Mouse (Mus musculus) stomach, embryonic 14.5 days (tissue): ENCODE measurements around the gene Rpl36-ps4. TPM values are rescaled to one million over a fixed set of nuclear protein-coding genes. Genes with fewer than 3 reads are reported as not detected.
"Not testable (repeated sequence)": the region's sequence is repeated elsewhere in the genome, so short reads cannot be mapped to it uniquely, and the experiment has no call there.

ENCODE experiments used
- ATAC-seq: fragments of 200-750 bp; cut with Nextera tagmentation; 2 replicates; pipeline ENCODE4 v1.8.0; 2017; ENCODE audit warnings: low read depth, moderate TSS enrichment; ENCODE audit not compliant: insufficient number of reproducible peaks, insufficient read depth, low FRiP score
- H3K27ac ChIP-seq: fragments of 300-500 bp; sonication (generic); 2 replicates; pipeline ENCODE4 v1.5.1; 2014; ENCODE audit warnings: mild to moderate bottlenecking, low read length, moderate library complexity, mixed read lengths
- H3K27me3 ChIP-seq: fragments of 300-500 bp; sonication (generic); 2 replicates; pipeline ENCODE4 v1.6.1; 2014; ENCODE audit warnings: low read length, control low read depth, mixed read lengths; ENCODE audit not compliant: control insufficient read depth, insufficient read depth
- H3K36me3 ChIP-seq: fragments of 300-500 bp; sonication (generic); 2 replicates; pipeline ENCODE4 v1.6.1; 2014; ENCODE audit warnings: mild to moderate bottlenecking, control low read depth, low read length, moderate library complexity, mixed read lengths; ENCODE audit not compliant: control insufficient read depth, insufficient read depth
- H3K4me1 ChIP-seq: fragments of 300-500 bp; sonication (generic); 2 replicates; pipeline ENCODE4 v1.6.1; 2014; ENCODE audit warnings: low read length, control low read depth, mixed read lengths; ENCODE audit not compliant: control insufficient read depth, insufficient read depth
- H3K4me2 ChIP-seq: fragments of 300-500 bp; sonication (generic); replicated peaks from 2 replicates; pipeline ENCODE4 v1.6.1; 2014; ENCODE audit warnings: low read depth, low read length, control low read depth
- H3K4me3 ChIP-seq: fragments of 300-500 bp; sonication (generic); 2 replicates; pipeline ENCODE4 v1.5.1; 2014; ENCODE audit warnings: low read depth, low read length, control low read depth
- H3K9ac ChIP-seq: fragments of 300-500 bp; sonication (generic); replicated peaks from 2 replicates; pipeline ENCODE4 v1.6.1; 2014; ENCODE audit warnings: low read depth, mild to moderate bottlenecking, control low read depth, low read length, moderate library complexity, mixed read lengths
- H3K9me3 ChIP-seq: fragments of 300-500 bp; sonication (generic); 2 replicates; pipeline ENCODE4 v1.6.1; 2016; ENCODE audit warnings: low read depth, low read length, control low read depth; ENCODE audit not compliant: control insufficient read depth
- WGBS: fragments of 180-500 bp; shearing (Covaris S2); extraction: QIAGEN DNeasy Blood & Tissue Kit; methylation state at CpG from one replicate; pipeline ENCODE4 v1.1.7; 2014; 5-methylcytosine and 5-hydroxymethylcytosine counted together
- polyA plus RNA-seq: library from polyadenylated mRNA; unstranded; fragments of >200 nt; fragmentation: Nextera tagmentation; extraction: Ambion mirVana; gene quantifications from 2 replicates; pipeline ENCODE4 v1.2.1, GENCODE M21; 2014

Gene Rpl36-ps4
- polyA plus RNA-seq, 1 experiment from 2014 or later, result not detected

GRCm38 (mm10) chr17:87915386-87915785 is 5.4 kb upstream of the Rpl36-ps4 start:
- no peak overlapping the region for H3K9ac ChIP-seq
- no peak overlapping the region for H3K4me3 ChIP-seq
- ATAC-seq, result no peak
- H3K4me1 ChIP-seq, result no peaks in the 10 kb centered on the region
- H3K36me3 ChIP-seq, result no peaks in the 10 kb centered on the region
- H3K9me3 ChIP-seq, result no peaks in the 10 kb centered on the region; the same call in 1 of the 2 replicates
- no peak overlapping the region for H3K4me2 ChIP-seq
- H3K27ac ChIP-seq, result no peak overlapping the region
- WGBS, result 82% methylated on average over 3 of the region's 3 CpGs
- H3K27me3 ChIP-seq, result no peaks in the 10 kb centered on the region

GRCm38 (mm10) chr17:87918121-87918520 is 2.7 kb upstream of the Rpl36-ps4 start:
- H3K9ac ChIP-seq, result no peak overlapping the region
- WGBS, result 86% methylated on average over 5 of the region's 5 CpGs
- H3K27me3 ChIP-seq, result no peaks in the 10 kb centered on the region
- no peak overlapping the region for H3K27ac ChIP-seq
- H3K36me3 ChIP-seq, result no peaks in the 10 kb centered on the region
- H3K4me3 ChIP-seq, result no peak overlapping the region
- H3K4me1 ChIP-seq, result no peaks in the 10 kb centered on the region
- H3K4me2 ChIP-seq, result no peak overlapping the region
- ATAC-seq, result no peak
- no peaks in the 10 kb centered on the region for H3K9me3 ChIP-seq

- no peak overlapping the region for H3K4me3 ChIP-seq
These were observed 13.5 kb downstream of the Rpl36-ps4 start for GRCm38 (mm10) chr17:87934326-87934725.

GRCm38 (mm10) chr17:87934736-87935135 is 14.0 kb downstream of the Rpl36-ps4 start:
- Histone ChIP-seq H3K27ac (no peak overlapping the region), H3K9ac (no peak overlapping the region), H3K36me3 (no peaks in the 10 kb centered on the region), H3K4me1 (no peaks in the 10 kb centered on the region), H3K4me2 (no peak overlapping the region), H3K27me3 (no peaks in the 10 kb centered on the region), H3K9me3 (no peaks in the 10 kb centered on the region), H3K4me3 (no peak overlapping the region)
- no peak for ATAC-seq
- WGBS, result 84% methylated on average over 8 of the region's 8 CpGs

More at GRCm38 (mm10) chr17:87934326-87934725, 13.5 kb downstream of the Rpl36-ps4 start:
- H3K27me3 ChIP-seq, result no peaks in the 10 kb centered on the region
- no peak overlapping the region for H3K4me2 ChIP-seq
- H3K4me1 ChIP-seq, result no peaks in the 10 kb centered on the region
- no peak overlapping the region for H3K9ac ChIP-seq
- ATAC-seq, result no peak
- 75% methylated on average over 10 of the region's 10 CpGs for WGBS
- no peak overlapping the region for H3K27ac ChIP-seq
- no peaks in the 10 kb centered on the region for H3K9me3 ChIP-seq
- no peaks in the 10 kb centered on the region for H3K36me3 ChIP-seq

- no peak overlapping the region for H3K4me3 ChIP-seq
- no peaks in the 10 kb centered on the region for H3K9me3 ChIP-seq
- ATAC-seq, result no peak
- no peaks in the 10 kb centered on the region for H3K4me1 ChIP-seq
- H3K36me3 ChIP-seq, result no peaks in the 10 kb centered on the region
- no peak overlapping the region for H3K27ac ChIP-seq
- WGBS, result 87% methylated on average over 4 of the region's 4 CpGs
- H3K4me2 ChIP-seq, result no peak overlapping the region
- no peak overlapping the region for H3K9ac ChIP-seq
- H3K27me3 ChIP-seq, result no peaks in the 10 kb centered on the region
These were observed 15.4 kb downstream of the Rpl36-ps4 start for GRCm38 (mm10) chr17:87936156-87936555.

- H3K4me1 ChIP-seq, result no peaks in the 10 kb centered on the region
- no peak overlapping the region for H3K27ac ChIP-seq
- H3K4me3 ChIP-seq, result no peak overlapping the region
- H3K4me2 ChIP-seq, result no peak overlapping the region
- no peak for ATAC-seq
- no peak overlapping the region for H3K9ac ChIP-seq
- H3K27me3 ChIP-seq, result no peaks in the 10 kb centered on the region
- no peaks in the 10 kb centered on the region for H3K36me3 ChIP-seq
- H3K9me3 ChIP-seq, result no peaks in the 10 kb centered on the region
- 45% methylated on average over 16 of the region's 16 CpGs for WGBS
These were observed 28.3 kb downstream of the Rpl36-ps4 start for GRCm38 (mm10) chr17:87948965-87949584.

GRCm38 (mm10) chr17:87954618-87955124 is 33.9 kb downstream of the Rpl36-ps4 start:
- WGBS, result 83% methylated on average over 12 of the region's 13 CpGs
- H3K9me3 ChIP-seq, result not testable (repeated sequence)

GRCm38 (mm10) chr17:87957096-87957840 is 36.5 kb downstream of the Rpl36-ps4 start:
- no peaks in the 10 kb centered on the region for H3K4me1 ChIP-seq
- no peak overlapping the region for H3K4me2 ChIP-seq
- H3K9ac ChIP-seq, result no peak overlapping the region
- H3K36me3 ChIP-seq, result no peaks in the 10 kb centered on the region
- no peak overlapping the region for H3K4me3 ChIP-seq
- no peaks in the 10 kb centered on the region for H3K9me3 ChIP-seq
- no peaks in the 10 kb centered on the region for H3K27me3 ChIP-seq
- 72% methylated on average over 12 of the region's 12 CpGs for WGBS
- no peak for ATAC-seq
- H3K27ac ChIP-seq, result no peak overlapping the region

More at GRCm38 (mm10) chr17:87954618-87955124, 33.9 kb downstream of the Rpl36-ps4 start:
- H3K9ac ChIP-seq, H3K27me3 ChIP-seq, H3K36me3 ChIP-seq, H3K4me3 ChIP-seq, H3K27ac ChIP-seq, H3K4me1 ChIP-seq, H3K4me2 ChIP-seq, ATAC-seq: not testable (repeated sequence)
